Mouse (Mus musculus): ENCODE data around the gene Cox6b1. TPM values are rescaled to one million over a fixed set of nuclear protein-coding genes. Genes with fewer than 3 reads are reported as not detected.

Cox6b1 gene
- total and polyA plus RNA-seq, 3 experiments: 432 to 776 (median 581) TPM

DNA sequence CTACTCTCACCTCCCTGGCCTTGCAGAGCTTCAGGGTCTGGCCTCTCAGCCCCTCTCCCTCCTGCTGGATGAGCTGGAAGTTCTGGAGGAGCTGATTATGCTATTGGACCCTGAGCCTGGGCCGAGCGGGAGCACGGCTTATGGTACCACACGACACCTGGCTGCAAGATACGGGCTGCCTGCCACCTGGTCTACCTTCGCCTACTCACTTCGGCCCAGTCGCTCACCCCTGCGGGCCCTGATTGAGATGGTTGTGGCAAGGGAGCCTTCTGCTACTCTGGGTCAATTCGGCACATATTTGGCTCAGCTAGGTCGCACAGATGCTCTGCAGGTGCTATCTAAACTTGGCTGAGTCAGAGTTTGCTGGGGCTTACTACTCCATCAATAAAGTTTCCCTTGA lies 58.4 kb downstream of the Cox6b1 start:
- Histone ChIP-seq H3K36me3 (replicated peaks in 1 of 2; ENCODE audit: control insufficient read depth in 1 of 2, insufficient read depth in 1 of 2, low read length in 1 of 2) (peaks cover 63 to 85% of the 10 kb centered on the region in 2 experiments), H3K27ac (ENCODE audit: insufficient read depth, low read depth) (no peak overlapping the region)
- dilution Hi-C loops (cut with MboI; ENCODE audit: extremely low pct_ligation_motif_present, extremely low pct_unique_long_range_greater_than_20kb, low sequenced_read_pairs): no loop called here

More for the DNA sequence above, 58.4 kb downstream of the Cox6b1 start:
- no peak overlapping the region for H3K9ac ChIP-seq (ENCODE audit: insufficient read depth, low read depth)
- H3K27me3 ChIP-seq (replicated peaks): no peaks in the 10 kb centered on the region
- H3K79me2 ChIP-seq (replicated peaks; ENCODE audit: control insufficient read depth, extremely low read depth, insufficient read depth, poor library complexity, severe bottlenecking): peaks cover under 1% of the 10 kb centered on the region
- no peaks in the 10 kb centered on the region for H3K9me3 ChIP-seq (replicated peaks; ENCODE audit: low read length)
- H3K4me3 ChIP-seq (replicated peaks in 1 of 3; ENCODE audit: low read depth in 2 of 3, low read length in 2 of 3, poor library complexity in 1 of 3): no peak overlapping the region
- in situ Hi-C loops (cut with MboI; ENCODE audit: low pct_ligation_motif_present, low pct_unique_long_range_greater_than_20kb, low sequenced_read_pairs): no loop called here
- no peak for DNase-seq (ENCODE audit: extremely low read depth)
- TF ChIP-seq NELFE (IDR thresholded peaks at IDR 0.05; ENCODE audit: low read depth, low read length) (no peak), POLR2AphosphoS2 (IDR thresholded peaks at IDR 0.05; ENCODE audit: low read depth, low read length) (peak; percentile 68; the same call in 1 of the 2 replicates)
- no peak overlapping the region for H3K4me2 ChIP-seq (ENCODE audit: insufficient read depth, low read depth, poor library complexity, severe bottlenecking)
- H3K4me1 ChIP-seq (ENCODE audit: control insufficient read depth in 1 of 2, insufficient read depth in 2 of 2): peaks cover 7 to 11% of the 10 kb centered on the region in 2 experiments; a peak in 3 of 4 replicates

Other genes with a start within 250 kb of the Cox6b1 start
Only the 20 nearest of the 32 such genes appear.
- 2.5 and 2.8 TPM in 2 replicates for gene Arhgap33, start 91.1 kb downstream of the Cox6b1 start, total RNA-seq (2012; rRNA removed)
- gene Arhgap33, start 91.1 kb downstream of the Cox6b1 start, total RNA-seq (2014; rRNA removed): 0.44 and 0.76 TPM in 2 replicates
- 6.2 and 9.2 TPM in 2 replicates for gene Arhgap33, start 91.1 kb downstream of the Cox6b1 start, polyA plus RNA-seq (2012; ENCODE audit: insufficient read length, low read depth)
- 1.6 and 2.3 TPM in 2 replicates for gene Hspb6, start 74.0 kb downstream of the Cox6b1 start, total RNA-seq (2012; rRNA removed)
- 0.79 and 1.2 TPM in 2 replicates for gene Hspb6, start 74.0 kb downstream of the Cox6b1 start, total RNA-seq (2014; rRNA removed)
- gene Hspb6, start 74.0 kb downstream of the Cox6b1 start, polyA plus RNA-seq (2012; ENCODE audit: insufficient read length, low read depth): 4.1 and 6.0 TPM in 2 replicates
- 4.0 and 5.9 TPM in 2 replicates for gene Proser3, start 73.9 kb downstream of the Cox6b1 start, total RNA-seq (2012; rRNA removed)
- gene Proser3, start 73.9 kb downstream of the Cox6b1 start, total RNA-seq (2014; rRNA removed): 1.7 and 2.0 TPM in 2 replicates
- gene Proser3, start 73.9 kb downstream of the Cox6b1 start, polyA plus RNA-seq (2012; ENCODE audit: insufficient read length, low read depth): 5.7 and 6.0 TPM in 2 replicates
- 8.3 and 11.0 TPM in 2 replicates for gene Lin37, start 66.3 kb downstream of the Cox6b1 start, total RNA-seq (2012; rRNA removed)
- gene Lin37, start 66.3 kb downstream of the Cox6b1 start, total RNA-seq (2014; rRNA removed): 4.0 and 5.2 TPM in 2 replicates
- gene Lin37, start 66.3 kb downstream of the Cox6b1 start, polyA plus RNA-seq (2012; ENCODE audit: insufficient read length, low read depth): 38.6 and 49.5 TPM in 2 replicates
- gene U2af1l4, start 62.9 kb downstream of the Cox6b1 start, total RNA-seq (2012; rRNA removed): 56.7 and 61.2 TPM in 2 replicates
- gene U2af1l4, start 62.9 kb downstream of the Cox6b1 start, total RNA-seq (2014; rRNA removed): 60.8 and 63.4 TPM in 2 replicates
- gene U2af1l4, start 62.9 kb downstream of the Cox6b1 start, polyA plus RNA-seq (2012; ENCODE audit: insufficient read length, low read depth): 51.5 and 54.4 TPM in 2 replicates
- 2.6 and 2.7 TPM in 2 replicates for gene Gm49396, start 62.8 kb downstream of the Cox6b1 start, total RNA-seq (2012; rRNA removed)
- gene Gm49396, start 62.8 kb downstream of the Cox6b1 start, total RNA-seq (2014; rRNA removed): 1.9 and 2.3 TPM in 2 replicates
- gene Gm49396, start 62.8 kb downstream of the Cox6b1 start, polyA plus RNA-seq (2012; ENCODE audit: insufficient read length, low read depth): 3.3 and 3.8 TPM in 2 replicates
- 55.2 and 59.2 TPM in 2 replicates for gene Psenen, start 62.5 kb downstream of the Cox6b1 start, total RNA-seq (2012; rRNA removed)
- gene Psenen, start 62.5 kb downstream of the Cox6b1 start, total RNA-seq (2014; rRNA removed): 83.6 and 92.7 TPM in 2 replicates
- gene Psenen, start 62.5 kb downstream of the Cox6b1 start, polyA plus RNA-seq (2012; ENCODE audit: insufficient read length, low read depth): 101 and 121 TPM in 2 replicates
- 0.92 and 1.3 TPM in 2 replicates for gene Igflr1, start 60.7 kb downstream of the Cox6b1 start, total RNA-seq (2012; rRNA removed)
- not detected in 2 replicates for gene Igflr1, start 60.7 kb downstream of the Cox6b1 start, total RNA-seq (2014; rRNA removed)
- 0.65 TPM in 1 of 2 replicates, not detected in the other for gene Igflr1, start 60.7 kb downstream of the Cox6b1 start, polyA plus RNA-seq (2012; ENCODE audit: insufficient read length, low read depth)
- gene Kmt2b, start 37.4 kb downstream of the Cox6b1 start, total RNA-seq (2012; rRNA removed): 17.2 and 18.3 TPM in 2 replicates
- 4.8 and 8.4 TPM in 2 replicates for gene Kmt2b, start 37.4 kb downstream of the Cox6b1 start, total RNA-seq (2014; rRNA removed)
- 31.0 and 32.8 TPM in 2 replicates for gene Kmt2b, start 37.4 kb downstream of the Cox6b1 start, polyA plus RNA-seq (2012; ENCODE audit: insufficient read length, low read depth)
- gene Zbtb32, start 27.2 kb downstream of the Cox6b1 start, total RNA-seq (2012; rRNA removed): 183 TPM in 2 replicates
- 156 and 173 TPM in 2 replicates for gene Zbtb32, start 27.2 kb downstream of the Cox6b1 start, total RNA-seq (2014; rRNA removed)
- 171 and 178 TPM in 2 replicates for gene Zbtb32, start 27.2 kb downstream of the Cox6b1 start, polyA plus RNA-seq (2012; ENCODE audit: insufficient read length, low read depth)
- 6.5 and 10.9 TPM in 2 replicates for gene Upk1a, start 13.3 kb downstream of the Cox6b1 start, total RNA-seq (2012; rRNA removed)
- 0.47 and 0.49 TPM in 2 replicates for gene Upk1a, start 13.3 kb downstream of the Cox6b1 start, total RNA-seq (2014; rRNA removed)
- gene Upk1a, start 13.3 kb downstream of the Cox6b1 start, polyA plus RNA-seq (2012; ENCODE audit: insufficient read length, low read depth): 1.8 and 2.3 TPM in 2 replicates
- gene Etv2, start 9.7 kb upstream of the Cox6b1 start, total RNA-seq (2012; rRNA removed): not detected in 2 replicates
- not detected in 2 replicates for gene Etv2, start 9.7 kb upstream of the Cox6b1 start, total RNA-seq (2014; rRNA removed)
- not detected in 2 replicates for gene Etv2, start 9.7 kb upstream of the Cox6b1 start, polyA plus RNA-seq (2012; ENCODE audit: insufficient read length, low read depth)
- gene Rbm42, start 24.2 kb upstream of the Cox6b1 start, total RNA-seq (2012; rRNA removed): 109 and 121 TPM in 2 replicates
- gene Rbm42, start 24.2 kb upstream of the Cox6b1 start, total RNA-seq (2014; rRNA removed): 65.3 and 67.2 TPM in 2 replicates
- 104 and 105 TPM in 2 replicates for gene Rbm42, start 24.2 kb upstream of the Cox6b1 start, polyA plus RNA-seq (2012; ENCODE audit: insufficient read length, low read depth)
- 45.6 and 47.7 TPM in 2 replicates for gene Haus5, start 38.8 kb upstream of the Cox6b1 start, total RNA-seq (2012; rRNA removed)
- gene Haus5, start 38.8 kb upstream of the Cox6b1 start, total RNA-seq (2014; rRNA removed): 32.3 and 38.5 TPM in 2 replicates
- gene Haus5, start 38.8 kb upstream of the Cox6b1 start, polyA plus RNA-seq (2012; ENCODE audit: insufficient read length, low read depth): 50.9 and 52.8 TPM in 2 replicates
- not detected in 2 replicates for gene Pmis2, start 45.5 kb upstream of the Cox6b1 start, total RNA-seq (2012; rRNA removed)
- gene Pmis2, start 45.5 kb upstream of the Cox6b1 start, total RNA-seq (2014; rRNA removed): not detected in 2 replicates
- gene Pmis2, start 45.5 kb upstream of the Cox6b1 start, polyA plus RNA-seq (2012; ENCODE audit: insufficient read length, low read depth): not detected in 2 replicates
- 2.4 and 4.0 TPM in 2 replicates for gene 2200002J24Rik, start 72.8 kb upstream of the Cox6b1 start, total RNA-seq (2012; rRNA removed)
- 3.0 and 6.6 TPM in 2 replicates for gene 2200002J24Rik, start 72.8 kb upstream of the Cox6b1 start, total RNA-seq (2014; rRNA removed)
- gene 2200002J24Rik, start 72.8 kb upstream of the Cox6b1 start, polyA plus RNA-seq (2012; ENCODE audit: insufficient read length, low read depth): 2.9 and 3.5 TPM in 2 replicates
- 0.13 TPM in 1 of 2 replicates, not detected in the other for gene Atp4a, start 86.1 kb upstream of the Cox6b1 start, total RNA-seq (2012; rRNA removed)
- 0.14 and 0.67 TPM in 2 replicates for gene Atp4a, start 86.1 kb upstream of the Cox6b1 start, total RNA-seq (2014; rRNA removed)
- gene Atp4a, start 86.1 kb upstream of the Cox6b1 start, polyA plus RNA-seq (2012; ENCODE audit: insufficient read length, low read depth): 0.33 TPM in 1 of 2 replicates, not detected in the other
- 136 and 137 TPM in 2 replicates for gene Tmem147, start 103.4 kb upstream of the Cox6b1 start, total RNA-seq (2012; rRNA removed)
- 152 and 154 TPM in 2 replicates for gene Tmem147, start 103.4 kb upstream of the Cox6b1 start, total RNA-seq (2014; rRNA removed)
- 98.4 and 149 TPM in 2 replicates for gene Tmem147, start 103.4 kb upstream of the Cox6b1 start, polyA plus RNA-seq (2012; ENCODE audit: insufficient read length, low read depth)
- 0.42 and 0.89 TPM in 2 replicates for gene Gapdhs, start 117.5 kb upstream of the Cox6b1 start, total RNA-seq (2012; rRNA removed)
- not detected in 2 replicates for gene Gapdhs, start 117.5 kb upstream of the Cox6b1 start, total RNA-seq (2014; rRNA removed)
- gene Gapdhs, start 117.5 kb upstream of the Cox6b1 start, polyA plus RNA-seq (2012; ENCODE audit: insufficient read length, low read depth): 1.7 and 2.9 TPM in 2 replicates
- 0.59 and 0.76 TPM in 2 replicates for gene Sbsn, start 125.3 kb upstream of the Cox6b1 start, total RNA-seq (2012; rRNA removed)
- 0.30 TPM in 1 of 2 replicates, not detected in the other for gene Sbsn, start 125.3 kb upstream of the Cox6b1 start, total RNA-seq (2014; rRNA removed)
- gene Sbsn, start 125.3 kb upstream of the Cox6b1 start, polyA plus RNA-seq (2012; ENCODE audit: insufficient read length, low read depth): 0.69 and 1.1 TPM in 2 replicates